Mouse (Mus musculus) cerebellum, postnatal 36 days (tissue): ENCODE data around the gene Avil.

Source experiments
- DNase-seq, 2 experiments: peaks; one replicate each; pipeline ENCODE4 v3.0.0; 2021 to 2022; ENCODE audit warnings: mixed read lengths in 2 of 2

Gene Avil

DNA sequence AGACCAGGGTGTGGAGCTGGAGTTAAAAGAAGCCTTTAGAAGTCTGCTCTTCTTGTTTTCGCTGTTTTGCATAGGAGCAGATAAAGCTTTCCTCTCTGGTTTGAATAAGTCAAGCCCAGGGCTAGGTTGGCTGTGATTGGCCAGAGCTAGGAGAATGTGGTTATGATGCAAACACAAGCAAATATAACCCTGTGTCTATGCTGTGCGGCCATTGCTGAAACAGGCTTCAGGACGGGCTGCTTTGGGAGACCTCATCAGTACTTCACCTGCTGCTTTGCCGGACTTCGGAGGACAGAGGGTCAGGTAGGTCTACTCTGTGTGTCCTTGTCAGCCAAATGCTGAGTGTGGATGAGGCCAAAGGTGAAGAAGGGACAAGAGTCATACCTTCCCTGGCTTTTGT is at the start of gene Avil:
Gene Avil (plus strand): TSS at position 181 of the 400 bp plus-strand sequence.
- no peak for DNase-seq

DNA sequence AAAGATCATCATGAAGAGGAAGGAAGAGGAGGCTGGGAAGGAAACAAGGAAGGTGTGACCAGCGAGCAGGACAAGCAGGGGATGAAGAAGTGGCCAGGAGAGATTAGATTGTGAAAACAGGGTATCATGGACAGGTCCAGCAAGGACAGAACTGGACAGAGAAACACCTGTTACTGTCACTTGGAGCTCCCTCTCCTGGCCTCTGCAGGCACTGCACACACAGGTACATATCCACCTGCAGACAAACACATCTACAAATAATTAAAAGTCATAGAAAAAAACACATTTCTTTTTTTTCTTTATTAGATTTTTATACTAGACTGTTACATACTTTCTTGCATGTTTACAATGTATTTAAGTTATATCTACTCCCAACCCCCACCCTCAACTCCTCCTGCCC is 48.1 kb upstream of the Avil start:
- peak in 1 of 2 experiments; percentile 47 for DNase-seq

DNA sequence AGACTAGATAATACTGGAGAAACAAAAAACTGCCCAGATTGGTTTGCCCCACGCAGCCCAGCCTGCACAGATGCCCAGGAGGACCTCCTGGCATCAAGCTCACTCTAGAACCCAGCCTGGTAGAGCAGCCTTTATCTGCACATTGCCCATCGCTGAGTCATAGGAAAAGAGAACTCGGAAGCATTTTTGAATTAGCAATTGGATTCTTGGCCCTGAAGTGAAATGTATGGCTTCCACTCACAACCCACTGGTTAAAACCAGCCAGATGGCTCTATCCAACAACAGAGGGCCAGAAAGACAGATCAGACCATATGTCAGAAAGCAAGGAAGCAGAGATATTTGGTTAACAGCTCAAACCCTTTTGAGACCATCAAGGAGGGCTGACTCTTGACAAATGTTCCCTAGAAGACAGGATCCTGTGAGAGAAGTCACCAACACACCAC is 47.5 kb upstream of the Avil start:
- peak; percentile 75 to 78 for DNase-seq

DNA sequence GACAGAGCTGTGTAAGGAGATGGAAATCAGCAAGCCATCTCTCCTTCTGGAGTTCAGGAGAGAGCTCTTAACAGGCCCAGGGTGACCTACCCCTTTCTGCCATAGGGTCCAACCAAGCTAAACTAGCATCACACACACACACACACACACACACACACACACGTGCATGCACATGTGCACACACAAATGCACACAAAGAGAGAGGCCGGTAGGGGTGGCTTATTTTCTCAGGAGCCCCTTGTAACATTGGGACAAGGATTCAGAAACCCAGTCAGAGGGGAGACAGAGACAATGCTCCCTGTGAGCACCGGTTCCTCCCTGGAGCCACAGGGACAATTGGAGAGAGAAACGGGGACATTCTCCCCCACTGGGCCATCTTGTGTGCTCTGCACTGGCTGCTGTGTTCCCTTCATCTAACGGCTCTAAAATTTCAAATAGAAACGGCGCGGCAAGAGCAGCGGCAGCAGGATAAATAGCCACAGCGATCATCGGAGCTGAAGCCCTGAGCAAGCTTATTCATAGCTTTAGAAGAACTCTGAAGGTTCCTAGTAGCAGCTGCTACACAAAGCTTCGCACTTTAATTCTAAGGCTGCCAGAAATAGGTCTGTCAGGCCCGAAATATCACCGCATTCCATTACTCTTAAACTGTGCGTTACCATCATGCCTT is 43.7 kb upstream of the Avil start:
- DNase-seq = peak in 1 of 2 experiments; percentile 20

DNA sequence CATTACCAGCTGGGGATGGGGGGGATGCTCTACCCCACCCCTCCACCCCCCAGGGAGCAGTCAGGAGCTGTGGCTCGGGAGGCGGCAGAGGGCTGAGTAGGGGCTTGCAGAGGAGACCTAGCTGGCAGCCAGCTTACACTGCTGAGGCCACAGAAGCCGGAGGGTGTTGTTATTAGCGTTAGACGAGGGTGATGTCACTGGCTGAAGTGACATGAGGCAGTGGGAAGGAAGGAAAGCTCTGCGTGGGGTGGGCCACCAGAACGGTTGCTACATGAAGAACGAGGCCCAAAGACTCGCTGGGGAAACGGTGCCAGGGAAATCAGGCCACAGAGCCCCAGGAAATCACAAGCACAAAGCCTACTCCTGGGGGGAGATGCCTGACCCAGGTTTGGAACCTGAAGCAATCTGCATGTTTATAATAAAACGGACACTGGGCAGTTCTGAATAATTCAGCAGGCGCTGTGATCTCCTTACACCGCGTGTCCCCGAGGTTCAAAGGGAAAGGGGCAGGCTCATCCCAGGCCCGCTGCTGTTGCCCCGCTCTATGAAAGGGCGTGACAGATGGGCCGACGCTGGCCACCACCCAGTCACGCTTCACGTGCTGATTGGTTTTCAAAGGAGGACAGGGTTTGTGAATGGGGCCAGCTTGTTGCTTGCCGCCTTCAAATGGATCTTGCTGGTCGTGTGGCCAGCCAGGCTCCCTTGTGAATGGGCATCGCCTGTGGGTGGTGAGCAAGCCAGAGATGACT is 43.0 kb upstream of the Avil start:
- peak; percentile 89 for DNase-seq

DNA sequence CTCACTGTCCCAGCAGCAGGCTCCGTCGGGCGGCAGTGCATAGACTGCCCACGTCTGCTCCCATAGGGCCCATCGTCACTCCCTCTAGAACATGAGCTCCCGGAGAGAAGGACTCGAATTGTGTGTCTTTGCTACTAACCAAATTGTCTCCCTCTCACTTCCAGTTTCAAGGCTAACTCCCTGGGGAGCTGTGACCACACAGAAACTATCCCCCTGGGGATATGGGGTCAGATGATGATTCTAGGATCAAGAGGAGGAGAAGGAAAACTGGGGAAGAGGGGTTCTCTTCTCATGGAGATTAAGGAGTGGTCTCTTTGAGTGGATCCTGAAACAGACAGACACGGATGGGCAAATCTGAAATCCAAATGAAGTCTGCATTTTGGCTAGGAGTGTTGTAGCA is 40.0 kb upstream of the Avil start:
- DNase-seq = no peak

DNA sequence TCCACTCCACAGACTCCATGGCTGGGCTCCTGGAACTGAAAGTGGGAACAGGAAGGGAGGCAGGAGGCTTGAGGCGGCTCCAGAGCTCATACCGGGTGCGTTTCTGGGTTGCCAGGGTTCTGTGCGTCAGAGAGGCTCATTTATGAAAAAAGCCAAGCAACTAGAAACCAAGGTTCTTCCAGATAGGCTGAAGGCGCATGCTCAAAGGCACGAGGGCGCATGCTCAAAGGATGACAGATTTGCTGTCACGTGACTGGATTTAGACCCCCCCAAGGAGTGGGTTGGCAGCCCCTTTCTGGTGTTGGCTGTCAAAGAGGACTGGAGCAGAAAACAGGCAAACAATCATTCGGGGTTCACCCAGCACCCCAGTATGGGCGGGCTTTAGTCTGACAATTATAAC is 38.8 kb upstream of the Avil start:
- DNase-seq = peak; percentile 86 to 91

DNA sequence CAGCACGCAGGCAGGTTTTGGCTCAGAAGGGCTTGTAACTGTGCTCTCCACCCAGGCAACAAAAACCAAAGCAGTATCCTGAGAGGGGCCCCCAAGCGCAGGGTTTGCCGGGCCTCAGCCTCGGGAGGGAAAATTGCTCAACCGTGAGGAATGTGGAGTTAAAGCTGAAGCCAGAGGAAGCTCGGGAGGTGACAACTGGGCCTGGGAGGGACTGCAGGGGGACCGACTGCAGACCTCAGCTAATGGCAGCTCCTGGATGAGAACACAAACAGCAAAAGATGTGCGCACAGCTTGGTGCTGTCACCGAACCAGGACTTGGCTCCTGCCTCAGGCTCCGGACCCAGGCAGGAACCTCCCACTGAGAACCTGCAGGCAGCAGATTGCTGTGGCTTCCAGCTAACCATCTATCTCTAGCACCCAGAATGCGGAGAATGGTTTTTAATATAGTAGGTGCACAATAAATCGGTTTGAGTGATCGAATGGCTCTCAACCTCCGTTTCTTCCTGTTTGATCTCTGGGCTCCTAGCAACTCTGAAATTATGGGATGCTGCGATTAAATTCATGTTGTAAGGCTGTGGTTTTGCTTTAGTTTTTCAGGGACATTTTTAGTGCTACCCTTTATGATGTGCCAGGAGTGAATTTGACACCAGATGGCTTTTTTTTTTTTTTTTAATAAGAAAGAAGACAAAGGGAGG is 38.1 kb upstream of the Avil start:
- DNase-seq = peak; percentile 78 to 81

DNA sequence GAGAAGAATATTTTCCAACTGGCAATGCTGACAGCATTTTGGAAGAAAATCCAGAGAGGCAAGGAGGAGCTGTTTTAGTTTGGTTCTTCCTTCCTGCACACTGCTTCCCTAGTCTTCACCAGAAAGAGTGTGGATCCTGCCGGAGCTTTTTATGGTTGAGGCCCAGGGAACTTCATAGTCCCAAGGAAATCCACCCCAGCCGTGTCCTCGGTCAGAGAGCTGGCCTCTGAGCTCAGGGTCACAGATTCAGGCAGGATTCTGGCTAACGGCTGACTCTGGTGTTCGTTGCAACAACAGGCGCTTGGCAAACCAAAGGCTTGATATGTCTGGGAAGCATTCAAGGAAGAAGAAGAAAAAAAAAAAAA is 37.6 kb upstream of the Avil start:
- no peak for DNase-seq

DNA sequence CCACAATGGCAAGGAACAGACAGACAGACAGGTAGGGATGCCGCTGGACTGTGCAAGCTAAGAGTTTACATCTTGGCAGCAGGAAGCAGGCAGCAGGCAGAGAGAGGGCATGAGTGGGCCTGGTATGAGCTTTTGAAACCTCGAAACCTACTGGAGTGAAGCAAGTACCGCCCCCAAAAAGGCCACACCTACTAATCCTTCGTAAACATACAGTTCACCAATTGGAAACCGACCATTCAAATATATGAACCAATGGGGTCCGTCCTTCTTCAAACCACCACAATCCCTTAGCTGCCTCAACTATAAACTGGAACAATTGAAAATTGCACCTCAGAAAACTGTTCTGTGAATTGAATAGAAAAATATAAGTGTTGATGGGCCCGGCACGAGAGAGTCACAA is 36.7 kb upstream of the Avil start:
- no peak for DNase-seq

DNA sequence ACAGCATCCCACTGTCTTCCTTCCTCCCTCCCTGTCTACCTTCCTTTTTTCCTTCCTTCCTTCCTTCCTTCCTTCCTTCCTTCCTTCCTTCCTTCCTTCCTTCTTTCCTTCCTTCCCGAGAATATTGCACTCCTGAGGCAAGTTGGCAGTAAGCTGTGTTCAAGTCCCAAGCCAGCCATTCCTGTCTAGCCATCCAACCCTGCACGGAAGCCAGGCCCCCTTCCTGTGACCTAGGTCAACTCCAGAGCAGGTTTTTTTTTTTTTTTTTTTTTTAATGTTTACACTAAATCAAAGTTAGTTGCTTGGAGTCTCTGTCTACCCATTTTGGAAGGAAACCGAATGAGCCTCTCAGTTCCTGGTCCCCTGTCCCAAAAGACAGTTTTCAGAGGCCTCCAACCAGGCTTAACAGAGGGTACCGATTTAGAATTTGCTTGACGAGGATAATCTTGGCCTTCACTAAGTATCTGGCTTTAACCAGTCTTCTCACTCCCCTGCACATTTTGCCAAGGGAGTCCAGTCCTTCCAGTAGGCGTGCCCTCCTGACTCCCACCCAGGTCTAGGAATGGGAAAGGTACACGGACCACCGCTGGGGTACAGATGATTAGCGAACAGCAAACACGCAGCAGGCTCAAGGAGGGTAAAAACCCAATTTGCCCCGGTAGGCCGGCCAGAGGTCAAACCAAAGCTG is 29.0 kb upstream of the Avil start:
- DNase-seq = no peak

DNA sequence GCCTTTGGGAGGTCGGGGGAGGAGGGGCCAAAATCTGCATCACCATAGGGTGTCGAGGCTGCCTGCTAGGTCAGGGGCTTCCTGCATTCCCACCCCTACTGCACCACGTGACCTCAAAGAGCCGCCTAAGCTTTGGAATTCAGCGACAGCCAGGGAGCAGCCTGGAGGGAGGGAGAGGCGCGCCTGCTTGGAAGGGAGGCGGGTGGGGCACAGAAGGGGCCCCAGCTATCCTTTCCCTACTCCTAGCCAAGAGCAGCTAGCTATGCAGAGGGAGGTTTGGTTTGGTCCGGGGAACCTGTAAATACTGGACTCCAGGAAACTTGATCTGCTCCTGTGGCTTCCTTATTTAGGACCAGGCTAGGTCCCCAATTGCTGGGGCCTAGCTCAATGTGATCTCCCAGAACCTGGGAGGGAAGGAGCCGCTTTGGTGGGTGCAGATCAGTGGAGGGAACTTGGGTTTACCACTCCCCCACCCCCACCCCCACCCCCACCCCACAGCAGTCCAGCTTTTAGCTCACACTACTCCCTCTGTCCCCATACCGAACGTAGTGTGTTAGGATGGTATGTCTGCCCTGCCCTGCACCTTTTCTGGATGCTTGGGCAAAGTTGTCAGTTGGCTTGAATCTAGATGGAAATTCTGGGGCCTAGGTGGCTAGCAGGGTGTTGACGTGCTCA is 28.3 kb upstream of the Avil start:
- no peak for DNase-seq

DNA sequence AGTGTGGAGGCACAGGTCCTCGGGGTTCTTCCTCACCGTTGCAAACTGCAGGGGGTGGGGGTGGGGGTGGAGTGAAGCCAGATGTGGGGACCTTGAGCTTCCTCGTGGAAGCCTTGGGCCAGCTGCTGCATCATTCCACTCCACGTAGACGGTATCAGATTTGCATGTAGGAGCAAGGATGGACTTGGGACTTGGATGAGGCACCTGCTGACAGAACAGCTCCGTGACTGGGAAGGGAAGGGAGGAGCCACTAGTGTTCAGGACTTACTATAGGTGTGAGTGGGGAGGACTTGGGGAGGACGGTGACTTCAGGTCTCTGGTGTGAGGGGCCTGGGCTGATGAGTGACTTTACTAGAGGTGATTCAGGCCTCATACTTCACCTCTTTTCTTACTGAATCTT is 27.5 kb upstream of the Avil start:
- DNase-seq = no peak

DNA sequence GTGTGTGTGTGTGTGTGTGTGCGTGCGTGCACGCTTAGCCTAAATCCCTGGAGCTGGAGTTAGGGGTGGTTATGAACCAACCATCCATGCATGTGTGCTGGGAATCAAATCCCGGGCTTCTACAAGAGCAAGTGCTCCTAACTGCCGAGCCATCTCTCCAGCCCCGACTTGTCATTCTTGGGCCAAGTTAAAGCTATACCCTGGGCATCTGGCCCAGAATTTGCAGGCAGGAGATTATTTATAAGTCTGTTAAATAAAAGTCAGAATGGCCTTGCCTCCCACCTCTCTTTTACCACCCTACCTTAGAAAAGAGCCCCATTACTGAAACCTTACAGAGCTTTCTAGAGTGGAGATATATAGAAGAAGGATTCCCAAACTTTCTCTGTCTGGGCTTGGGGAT is 24.8 kb upstream of the Avil start:
- DNase-seq = no peak

DNA sequence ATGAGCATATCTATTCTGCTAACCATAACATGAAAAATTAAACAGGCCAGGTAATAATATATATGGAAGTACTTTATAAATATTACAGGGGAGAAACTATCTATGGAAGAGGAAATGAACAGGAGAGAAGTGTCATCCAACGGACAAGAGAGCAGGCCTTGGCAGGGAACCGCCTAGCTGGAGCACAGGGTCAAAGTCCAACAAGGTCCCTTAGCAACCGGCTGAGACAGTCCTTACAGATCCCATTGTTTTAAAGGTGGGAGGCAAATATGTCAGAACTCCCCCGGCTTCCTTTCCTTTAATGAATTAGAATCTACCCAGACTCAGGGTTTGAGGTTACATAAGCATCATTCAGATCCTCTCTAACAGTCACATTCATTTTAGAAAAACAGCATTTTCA is 23.4 kb upstream of the Avil start:
- no peak for DNase-seq

DNA sequence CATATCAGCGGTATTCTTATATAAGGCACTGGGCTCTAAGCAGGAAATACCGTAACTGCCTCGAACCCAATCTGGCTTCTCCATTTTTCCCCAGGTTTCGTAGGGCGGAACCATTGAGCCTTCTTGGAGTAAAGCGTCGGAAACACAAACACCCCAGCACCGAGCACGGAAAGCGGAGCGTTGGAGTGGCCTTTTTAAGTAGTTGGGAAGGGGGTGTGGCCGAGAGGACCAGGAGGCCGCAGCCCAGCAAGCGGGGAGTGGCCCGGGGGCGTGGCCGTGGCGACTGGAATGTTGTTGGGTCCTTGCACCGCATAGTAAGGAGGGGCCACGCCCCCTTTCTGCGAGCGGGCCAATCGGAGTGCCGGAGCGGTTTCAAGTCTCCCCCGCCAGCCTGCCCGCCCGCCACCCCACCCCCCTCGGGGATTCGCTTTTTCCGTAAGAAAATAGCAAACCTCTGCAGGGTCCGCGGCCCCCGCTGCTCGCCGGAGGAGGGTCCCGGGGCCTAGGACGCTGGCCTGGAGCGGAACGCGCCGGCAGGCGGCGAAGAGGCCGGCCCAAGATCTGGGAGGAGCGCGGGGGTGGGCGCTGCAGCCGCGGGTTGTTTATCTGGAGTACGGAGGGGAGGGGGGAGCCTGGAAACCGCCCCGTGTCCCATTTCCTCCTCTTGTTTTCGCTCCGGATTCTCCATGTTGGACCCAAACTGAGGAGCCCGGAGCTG is 22.1 kb upstream of the Avil start, which contains the start of gene Ctdsp2:
Gene Ctdsp2 (plus strand): TSS at position 441 of the 718 bp plus-strand sequence.
- DNase-seq = peak; percentile 100

DNA sequence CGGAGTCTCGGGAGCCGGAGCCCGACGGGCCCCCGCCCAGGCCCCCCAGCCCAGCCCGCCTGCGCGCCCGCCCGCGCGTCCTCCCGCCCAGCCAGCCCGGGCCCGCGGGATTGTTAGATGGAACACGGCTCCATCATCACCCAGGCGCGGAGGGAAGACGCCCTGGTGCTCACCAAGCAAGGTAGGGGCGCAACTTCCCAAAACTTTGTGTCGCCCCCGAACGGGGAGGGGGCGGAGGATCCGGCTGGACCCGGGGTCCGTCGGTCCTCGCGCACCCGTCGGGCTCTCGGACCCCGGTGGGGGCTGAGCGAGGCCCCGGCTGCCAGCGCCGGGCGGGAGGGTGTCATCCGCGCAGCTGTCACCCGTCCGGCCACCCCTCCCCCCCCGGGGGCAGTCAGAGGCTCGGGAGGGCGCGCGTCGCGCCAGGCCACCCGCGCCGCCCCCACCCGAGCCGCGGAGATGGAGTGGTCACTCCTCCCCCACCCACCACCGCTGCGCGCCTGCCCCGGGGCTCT is 21.3 kb upstream of the Avil start:
- peak; percentile 66 to 75 for DNase-seq

DNA sequence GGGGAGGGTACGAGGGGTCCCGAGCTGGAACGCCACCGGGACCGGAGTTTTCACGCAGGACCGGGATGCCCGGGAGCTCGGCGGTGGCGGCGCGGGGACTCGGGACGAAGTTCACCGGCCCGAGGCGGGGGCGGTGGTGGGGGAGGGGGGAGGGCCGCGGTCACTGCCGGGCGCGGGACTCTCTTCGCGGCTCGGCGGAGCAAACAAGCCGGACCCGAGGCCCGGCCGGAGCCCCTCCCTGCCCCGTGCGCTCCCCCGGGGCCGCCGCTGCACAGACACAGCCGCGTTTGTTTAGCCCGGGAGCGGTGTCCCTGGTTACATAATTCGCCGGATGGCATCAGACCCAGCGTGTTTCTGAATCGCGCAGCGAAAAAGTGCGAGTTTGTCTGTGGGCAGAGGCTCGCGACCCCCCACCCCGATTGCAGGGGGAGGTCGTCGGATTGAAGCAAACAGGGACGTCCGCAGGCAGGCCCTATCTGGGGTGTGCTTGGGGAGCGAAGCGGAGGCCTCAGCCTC is 20.8 kb upstream of the Avil start:
- peak; percentile 64 to 65 for DNase-seq

DNA sequence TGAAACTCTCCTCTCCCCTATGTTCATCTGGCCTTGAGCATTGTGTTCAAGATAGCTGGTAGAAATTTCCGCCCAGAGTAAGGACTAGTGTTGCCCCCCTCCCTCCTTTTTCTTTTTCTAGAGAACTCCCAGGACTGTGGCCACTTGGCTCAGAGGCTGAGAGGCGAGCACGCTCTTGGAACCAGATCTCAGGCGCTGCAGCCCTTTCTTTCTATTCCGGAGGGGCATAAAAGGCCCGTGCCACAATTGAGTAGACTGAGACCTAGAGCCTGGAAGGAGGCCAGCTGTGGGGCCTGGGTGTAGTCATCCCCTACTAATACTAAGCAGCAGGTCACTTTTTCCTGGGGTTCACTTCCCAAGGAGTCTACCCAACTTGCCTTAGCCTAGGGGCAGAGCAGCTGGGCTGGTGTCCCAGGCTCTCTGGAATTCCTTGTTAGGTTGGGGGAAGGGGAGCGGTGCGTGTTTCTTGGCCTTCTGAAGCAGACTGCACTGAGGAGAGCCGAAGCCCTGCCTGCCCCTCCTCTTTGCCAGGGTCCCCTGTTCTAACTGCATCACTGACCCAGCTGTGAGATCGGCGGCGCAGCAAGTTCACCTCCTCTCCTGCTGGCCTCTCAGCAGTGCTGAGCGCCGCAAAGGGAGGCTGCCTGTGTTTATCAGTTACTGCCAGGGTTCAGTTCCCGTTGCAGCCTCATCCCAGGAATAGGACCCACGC is 20.1 kb upstream of the Avil start:
- peak; percentile 56 to 60 for DNase-seq

DNA sequence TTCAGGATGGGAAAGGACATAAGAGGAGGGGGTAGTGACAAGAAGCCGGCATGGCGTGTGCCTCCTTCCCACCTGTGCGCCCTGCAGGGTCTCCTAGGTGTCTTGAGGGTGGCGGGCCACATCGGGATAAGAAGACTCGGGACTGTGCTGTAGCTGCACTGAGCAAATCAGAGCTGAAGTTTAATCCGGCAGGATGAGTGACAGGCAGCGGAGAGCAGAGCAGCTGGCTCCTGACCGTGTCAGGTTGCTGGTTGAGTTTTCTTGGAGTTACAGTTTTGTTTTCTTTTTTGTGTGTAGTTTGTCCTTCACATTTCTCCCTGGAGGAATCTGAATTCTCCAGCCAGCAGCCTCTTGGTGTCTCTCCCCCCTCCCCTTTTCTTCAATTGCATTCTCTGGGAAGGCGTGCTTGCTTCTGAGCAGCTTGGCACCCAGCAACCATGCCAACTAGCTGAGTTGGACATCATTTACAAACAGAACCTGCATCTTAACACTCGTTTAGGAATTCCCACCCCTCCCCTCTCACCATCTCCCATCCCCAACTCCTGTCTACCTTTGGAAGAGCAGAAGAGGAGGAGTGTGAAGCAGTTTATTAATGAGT is 19.5 kb upstream of the Avil start:
- DNase-seq = no peak
